Mouse (Mus musculus) heart, adult 2 months (tissue): Measurements from ENCODE around the gene Ppp6r2.

Experiments used
- CTCF ChIP-seq: fragments of 200-600 bp; IDR thresholded peaks from 2 replicates; pipeline ENCODE4 v1.8.1; 2022; ENCODE audit warnings: antibody characterized with exemption, mild to moderate bottlenecking, moderate library complexity
- POLR2A ChIP-seq: fragments of 200-500 bp; IDR thresholded peaks from 2 replicates; pipeline ENCODE4 v1.6.1; 2011; ENCODE audit warnings: mild to moderate bottlenecking, low read depth, low read length, control low read depth; ENCODE audit not compliant: insufficient read depth

DNA sequence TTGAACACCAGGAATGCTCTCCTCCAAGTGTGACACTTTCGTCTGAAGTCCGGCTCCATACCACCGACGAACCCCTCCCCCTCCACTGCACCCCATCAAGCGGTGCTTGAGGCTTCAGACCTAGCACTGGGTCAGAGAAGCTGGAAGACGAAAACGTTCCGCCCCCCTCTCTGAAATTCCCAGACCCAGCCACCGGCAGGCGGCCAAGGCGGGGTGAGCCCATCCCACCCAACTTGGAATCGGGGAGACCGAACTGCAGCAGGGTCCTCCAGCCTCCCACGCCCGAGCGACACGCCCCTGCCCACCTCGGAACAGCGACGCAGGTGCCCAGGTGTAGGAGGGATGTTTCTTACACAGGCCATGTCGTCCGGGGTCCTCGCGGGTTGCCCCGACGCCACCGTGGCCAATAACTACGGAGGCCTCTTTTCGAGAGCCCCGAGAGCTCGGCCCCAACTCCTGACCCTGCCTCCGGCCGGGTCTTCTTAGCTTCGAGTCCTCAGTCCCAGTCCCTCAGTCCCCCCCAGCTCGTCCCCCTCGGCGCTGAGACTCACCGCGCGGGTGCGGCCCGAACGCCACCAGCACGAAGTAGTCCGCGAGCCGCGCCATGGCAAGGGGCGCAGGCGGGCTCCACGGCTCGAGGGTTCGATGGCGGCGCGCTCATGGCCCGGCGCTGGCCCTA is 103.3 kb downstream of the Ppp6r2 start:
- no peak for TF ChIP-seq CTCF
- no peak for TF ChIP-seq POLR2A
